Mouse (Mus musculus) kidney, adult 18-20 months (tissue): ENCODE results near the gene Spata2l.

Source experiments
- DNase-seq: peaks from one replicate; pipeline ENCODE4 v3.0.0; 2021

Gene Spata2l

GRCm38 (mm10) chr8:123191908-123192307 is 44.1 kb downstream of the Spata2l start:
- DNase-seq = no peak

GRCm38 (mm10) chr8:123190678-123191077 is 45.4 kb downstream of the Spata2l start:
- DNase-seq = peak; percentile 85

GRCm38 (mm10) chr8:123188841-123189240 is 47.2 kb downstream of the Spata2l start:
- no peak for DNase-seq

GRCm38 (mm10) chr8:123188006-123188405 is 48.0 kb downstream of the Spata2l start:
- DNase-seq = no peak

- DNase-seq = peak; percentile 58
These were observed 50.2 kb downstream of the Spata2l start, which contains the start of gene Dpep1 for GRCm38 (mm10) chr8:123185566-123186409. Gene Dpep1, plus strand, starts transcription at chr8:123186242.

- DNase-seq = peak; percentile 75
These were observed 54.6 kb downstream of the Spata2l start for GRCm38 (mm10) chr8:123181391-123181790.
